Mouse (Mus musculus): ENCODE data around the gene Mcidas. TPM values are rescaled to one million over a fixed set of nuclear protein-coding genes. Genes with fewer than 3 reads are reported as not detected.

Mcidas gene
- total and polyA plus RNA-seq, 3 experiments, result 0.05 TPM; not detected in 2

- TF ChIP-seq CTCF (IDR thresholded peaks at IDR 0.05; ENCODE audit: low read depth, low read length) (no peak), TAL1 (conservative IDR thresholded peaks at IDR 0.05; ENCODE audit: low read depth, low read length) (no peak), POLR2AphosphoS5 (IDR thresholded peaks at IDR 0.05; ENCODE audit: insufficient replicate concordance, low read depth, low read length) (no peak), GATA2 (IDR thresholded peaks at IDR 0.05; ENCODE audit: borderline replicate concordance, low read depth, low read length) (no peak), GATA1 (IDR thresholded peaks at IDR 0.05; ENCODE audit: borderline replicate concordance, low read length) (no peak)
- H3K36me3 ChIP-seq (replicated peaks), result no peaks in the 10 kb centered on the region
- DNase-seq (ENCODE audit: low spot score) (no peak), ATAC-seq (ENCODE audit: extremely low read depth, insufficient number of reproducible peaks, low FRiP score, poor library complexity, severe bottlenecking) (no peak)
- H3K27me3 ChIP-seq (ENCODE audit: insufficient read depth, low read length), result peaks cover 38% of the 10 kb centered on the region
- no peaks in the 10 kb centered on the region for H3K9me3 ChIP-seq (replicated peaks)
- H3K4me1 ChIP-seq (ENCODE audit: insufficient read depth, low read depth, low read length), result no peaks in the 10 kb centered on the region
- no peak overlapping the region for H3K4me3 ChIP-seq (ENCODE audit: low read depth, low read length)
Measured at GRCm38 (mm10) chr13:112976720-112977119, 16.9 kb upstream of the Mcidas start.

GRCm38 (mm10) chr13:112985605-112986450 lies 7.8 kb upstream of the Mcidas start:
- Histone ChIP-seq H3K36me3 (replicated peaks) (no peaks in the 10 kb centered on the region), H3K9me3 (replicated peaks) (peaks cover 5% of the 10 kb centered on the region), H3K27me3 (ENCODE audit: insufficient read depth, low read length) (peaks cover 56% of the 10 kb centered on the region), H3K4me3 (ENCODE audit: low read depth, low read length) (no peak overlapping the region), H3K4me1 (ENCODE audit: insufficient read depth, low read depth, low read length) (peaks cover 11% of the 10 kb centered on the region; the same call in 1 of the 2 replicates)
- ATAC-seq (ENCODE audit: extremely low read depth, insufficient number of reproducible peaks, low FRiP score, poor library complexity, severe bottlenecking) (no peak), DNase-seq (ENCODE audit: low spot score) (no peak)
- no peak for TF ChIP-seq GATA1 (IDR thresholded peaks at IDR 0.05; ENCODE audit: borderline replicate concordance, low read length)
- TF ChIP-seq TAL1 (conservative IDR thresholded peaks at IDR 0.05; ENCODE audit: low read depth, low read length), result no peak
- no peak for TF ChIP-seq CTCF (IDR thresholded peaks at IDR 0.05; ENCODE audit: low read depth, low read length)
- TF ChIP-seq GATA2 (IDR thresholded peaks at IDR 0.05; ENCODE audit: borderline replicate concordance, low read depth, low read length), result no peak
- TF ChIP-seq POLR2AphosphoS5 (IDR thresholded peaks at IDR 0.05; ENCODE audit: insufficient replicate concordance, low read depth, low read length), result no peak

- H3K36me3 ChIP-seq (replicated peaks), result no peaks in the 10 kb centered on the region
- TF ChIP-seq CTCF (IDR thresholded peaks at IDR 0.05; ENCODE audit: low read depth, low read length) (no peak), GATA1 (IDR thresholded peaks at IDR 0.05; ENCODE audit: borderline replicate concordance, low read length) (no peak), POLR2AphosphoS5 (IDR thresholded peaks at IDR 0.05; ENCODE audit: insufficient replicate concordance, low read depth, low read length) (no peak), TAL1 (conservative IDR thresholded peaks at IDR 0.05; ENCODE audit: low read depth, low read length) (no peak), GATA2 (IDR thresholded peaks at IDR 0.05; ENCODE audit: borderline replicate concordance, low read depth, low read length) (no peak)
- ATAC-seq (ENCODE audit: extremely low read depth, insufficient number of reproducible peaks, low FRiP score, poor library complexity, severe bottlenecking) (no peak), DNase-seq (ENCODE audit: low spot score) (no peak)
- H3K9me3 ChIP-seq (replicated peaks), result peaks cover 5% of the 10 kb centered on the region
- H3K27me3 ChIP-seq (ENCODE audit: insufficient read depth, low read length), result peaks cover 60% of the 10 kb centered on the region
- H3K4me1 ChIP-seq (ENCODE audit: insufficient read depth, low read depth, low read length), result peaks cover 11% of the 10 kb centered on the region; the same call in 1 of the 2 replicates
- H3K4me3 ChIP-seq (ENCODE audit: low read depth, low read length), result no peak overlapping the region
Measured at GRCm38 (mm10) chr13:112986451-112986950, 7.1 kb upstream of the Mcidas start.

- no peak for ATAC-seq (ENCODE audit: extremely low read depth, insufficient number of reproducible peaks, low FRiP score, poor library complexity, severe bottlenecking)
- Histone ChIP-seq H3K4me3 (ENCODE audit: low read depth, low read length) (peak within 1 kb of the TSS; percentile 50; the same call in 1 of the 2 replicates), H3K9me3 (replicated peaks) (peaks cover 5% of the 10 kb centered on the region), H3K36me3 (replicated peaks) (no peaks in the 10 kb centered on the region), H3K4me1 (ENCODE audit: insufficient read depth, low read depth, low read length) (peaks cover 11% of the 10 kb centered on the region; the same call in 1 of the 2 replicates), H3K27me3 (ENCODE audit: insufficient read depth, low read length) (peaks cover 55% of the 10 kb centered on the region)
- TF ChIP-seq GATA1 (IDR thresholded peaks at IDR 0.05; ENCODE audit: borderline replicate concordance, low read length), result no peak
- no peak for TF ChIP-seq GATA2 (IDR thresholded peaks at IDR 0.05; ENCODE audit: borderline replicate concordance, low read depth, low read length)
- no peak for TF ChIP-seq POLR2AphosphoS5 (IDR thresholded peaks at IDR 0.05; ENCODE audit: insufficient replicate concordance, low read depth, low read length)
- no peak for TF ChIP-seq TAL1 (conservative IDR thresholded peaks at IDR 0.05; ENCODE audit: low read depth, low read length)
- TF ChIP-seq CTCF (IDR thresholded peaks at IDR 0.05; ENCODE audit: low read depth, low read length), result no peak
- no peak for DNase-seq (ENCODE audit: low spot score)
Measured at GRCm38 (mm10) chr13:112987532-112987943, 6.1 kb upstream of the Mcidas start, which contains the start of gene Ccno. TSS of gene Ccno (plus strand) at chr13:112987802.

GRCm38 (mm10) chr13:112987991-112988390 lies 5.7 kb upstream of the Mcidas start:
- DNase-seq (ENCODE audit: low spot score) (no peak), ATAC-seq (ENCODE audit: extremely low read depth, insufficient number of reproducible peaks, low FRiP score, poor library complexity, severe bottlenecking) (no peak)
- peak overlapping the region; percentile 50; the same call in 1 of the 2 replicates for H3K4me3 ChIP-seq (ENCODE audit: low read depth, low read length)
- TF ChIP-seq POLR2AphosphoS5 (IDR thresholded peaks at IDR 0.05; ENCODE audit: insufficient replicate concordance, low read depth, low read length) (no peak), TAL1 (conservative IDR thresholded peaks at IDR 0.05; ENCODE audit: low read depth, low read length) (no peak), GATA2 (IDR thresholded peaks at IDR 0.05; ENCODE audit: borderline replicate concordance, low read depth, low read length) (no peak), CTCF (IDR thresholded peaks at IDR 0.05; ENCODE audit: low read depth, low read length) (no peak), GATA1 (IDR thresholded peaks at IDR 0.05; ENCODE audit: borderline replicate concordance, low read length) (no peak)
- H3K4me1 ChIP-seq (ENCODE audit: insufficient read depth, low read depth, low read length), result peaks cover 11% of the 10 kb centered on the region; the same call in 1 of the 2 replicates
- H3K9me3 ChIP-seq (replicated peaks), result peaks cover 5% of the 10 kb centered on the region
- peaks cover 56% of the 10 kb centered on the region for H3K27me3 ChIP-seq (ENCODE audit: insufficient read depth, low read length)
- H3K36me3 ChIP-seq (replicated peaks), result no peaks in the 10 kb centered on the region

GRCm38 (mm10) chr13:112988866-112989265 lies 4.8 kb upstream of the Mcidas start:
- H3K36me3 ChIP-seq (replicated peaks), result no peaks in the 10 kb centered on the region
- peaks cover 9% of the 10 kb centered on the region for H3K9me3 ChIP-seq (replicated peaks)
- H3K27me3 ChIP-seq (ENCODE audit: insufficient read depth, low read length), result peaks cover 64% of the 10 kb centered on the region
- TF ChIP-seq POLR2AphosphoS5 (IDR thresholded peaks at IDR 0.05; ENCODE audit: insufficient replicate concordance, low read depth, low read length), result no peak
- no peak for TF ChIP-seq TAL1 (conservative IDR thresholded peaks at IDR 0.05; ENCODE audit: low read depth, low read length)
- no peak for TF ChIP-seq GATA2 (IDR thresholded peaks at IDR 0.05; ENCODE audit: borderline replicate concordance, low read depth, low read length)
- TF ChIP-seq CTCF (IDR thresholded peaks at IDR 0.05; ENCODE audit: low read depth, low read length), result no peak
- TF ChIP-seq GATA1 (IDR thresholded peaks at IDR 0.05; ENCODE audit: borderline replicate concordance, low read length), result no peak
- H3K4me3 ChIP-seq (ENCODE audit: low read depth, low read length), result no peak overlapping the region
- peaks cover 11% of the 10 kb centered on the region; the same call in 1 of the 2 replicates for H3K4me1 ChIP-seq (ENCODE audit: insufficient read depth, low read depth, low read length)
- ATAC-seq (ENCODE audit: extremely low read depth, insufficient number of reproducible peaks, low FRiP score, poor library complexity, severe bottlenecking), result no peak
- DNase-seq (ENCODE audit: low spot score), result no peak

All from G1E (cell line).